Mouse (Mus musculus) liver, adult 2 months (tissue): Measurements from ENCODE around the gene Csnk1e.

Experiments
- CTCF ChIP-seq: fragments of 200-500 bp; IDR thresholded peaks from 2 replicates; pipeline ENCODE4 v1.5.1; 2011; ENCODE audit warnings: low read depth, low read length, control low read depth
- POLR2A ChIP-seq: fragments of 200-500 bp; IDR thresholded peaks from 2 replicates; pipeline ENCODE4 v1.6.1; 2011; ENCODE audit warnings: low read length, control low read depth; ENCODE audit not compliant: insufficient read depth; ENCODE audit errors: extremely low read depth

GRCm38 (mm10) chr15:79473638-79474355 lies 18.4 kb upstream of the Csnk1e start:
- TF ChIP-seq CTCF (no peak), POLR2A (no peak)
